Mouse (Mus musculus) layer of hippocampus, postnatal 10 days (tissue): ENCODE measurements around the gene Prc1. TPM values are rescaled to one million over a fixed set of nuclear protein-coding genes. Genes with fewer than 3 reads are reported as not detected.

Experiments used
- DNase-seq, 2 experiments: peaks; one replicate each; pipeline ENCODE4 v3.0.0; 2021; ENCODE audit warnings: low spot score in 2 of 2
- long read RNA-seq: library from polyadenylated mRNA; stranded (forward); transcript quantifications from one replicate; pipeline ENCODE4 v2.0.0, GENCODE M21; 2023
- total RNA-seq, 2 experiments: library from RNA; stranded (reverse); gene quantifications; 2 replicates each; pipeline ENCODE4 v1.2.3; 2021

The Prc1 gene
- 10 to 100 TPM; 10.2 to 10.7 TPM for total RNA-seq
- long read RNA-seq, partial matches to known transcripts: 1 of 9 reads
- long read RNA-seq, other reads (novel, unspliced or antisense): 2 of 9 reads

DNA sequence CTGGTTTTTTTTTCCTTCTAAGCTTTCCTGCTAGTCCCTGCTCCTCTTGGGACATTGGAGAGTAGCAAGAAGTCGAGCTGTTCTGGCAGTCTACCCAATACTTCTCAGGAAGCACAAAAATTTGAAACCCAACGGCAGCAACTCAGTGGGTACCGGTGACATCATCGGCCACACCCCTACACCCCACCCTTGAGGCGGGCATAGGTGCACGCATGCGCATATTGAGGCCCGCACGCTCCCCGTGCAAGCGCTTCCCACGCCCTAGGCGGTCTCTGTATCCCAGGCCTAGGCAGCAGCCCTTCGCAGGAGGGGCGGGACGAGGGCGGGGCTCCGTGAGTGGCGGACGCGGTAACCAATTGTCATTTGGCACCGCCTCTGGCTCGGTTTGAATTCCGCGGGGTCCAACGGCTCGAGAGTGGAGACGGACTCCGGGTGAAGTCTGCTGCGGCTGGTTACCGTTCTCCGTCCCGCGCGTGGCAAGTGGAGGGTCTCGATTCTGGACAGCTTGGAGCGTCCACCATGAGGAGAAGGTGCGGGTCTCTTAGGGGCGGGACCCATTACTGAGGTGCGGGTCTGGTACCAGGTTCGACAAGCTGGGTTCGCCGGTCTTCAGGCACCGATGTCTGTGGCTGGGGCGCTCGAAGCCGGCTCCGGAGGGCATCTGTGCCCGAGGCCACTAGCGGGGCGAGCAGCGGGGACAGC is at the start of gene Prc1:
Prc1 (plus strand) TSS at position 389 of the 702 bp plus-strand sequence.
- peak; percentile 99 for DNase-seq

DNA sequence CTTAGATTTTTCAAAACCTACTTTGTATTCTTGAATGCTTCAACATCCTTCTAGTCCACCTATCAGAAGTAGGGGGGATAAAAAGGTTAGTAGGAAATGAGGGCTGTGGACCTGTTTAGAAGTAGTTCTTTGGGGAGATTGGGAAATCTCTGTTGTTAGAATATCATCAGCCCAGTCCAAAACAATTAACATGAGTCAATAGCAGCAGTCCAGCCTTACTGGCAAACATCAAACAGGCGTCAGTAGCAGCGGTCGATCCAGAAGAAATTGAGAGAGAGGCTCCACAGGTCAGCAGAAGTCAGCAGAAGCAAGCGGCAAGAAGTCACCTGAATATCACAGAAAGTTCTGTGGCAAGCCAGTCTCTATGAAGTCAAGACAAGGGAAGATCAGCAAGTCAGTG is 49.4 kb upstream of the Prc1 start:
- no peak for DNase-seq

DNA sequence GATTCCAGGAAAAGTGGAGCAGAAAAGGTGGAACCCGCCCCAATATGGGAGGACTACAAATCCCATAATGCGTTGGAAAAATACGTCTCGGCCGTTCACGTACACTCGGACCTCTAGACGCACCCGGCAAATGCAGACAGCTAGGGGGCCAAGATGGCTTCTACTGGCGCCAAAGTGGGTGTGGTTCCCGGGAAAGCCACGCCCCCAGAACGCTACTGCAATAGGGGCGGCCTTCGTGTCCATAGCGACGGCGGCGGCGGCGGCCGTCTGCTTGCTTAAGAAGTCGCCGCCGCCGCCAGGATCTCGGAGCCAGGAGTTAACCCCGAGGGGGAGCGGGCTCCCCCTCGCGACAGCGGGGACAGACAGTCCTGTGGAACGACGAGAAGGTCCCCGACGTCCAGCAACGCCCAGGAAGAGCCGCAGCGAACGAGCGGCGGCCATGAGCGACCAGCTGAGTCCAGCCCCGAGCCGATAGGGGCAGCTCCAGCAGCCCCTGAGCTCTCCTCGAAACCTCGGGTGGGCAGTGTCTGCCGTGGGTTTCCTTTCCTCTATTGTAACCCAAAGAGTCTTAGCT is 48.0 kb upstream of the Prc1 start, which contains the start of gene Ttll13:
Ttll13 (plus strand) TSS at position 229 of the 574 bp plus-strand sequence.
- DNase-seq: peak; percentile 95 to 96

DNA sequence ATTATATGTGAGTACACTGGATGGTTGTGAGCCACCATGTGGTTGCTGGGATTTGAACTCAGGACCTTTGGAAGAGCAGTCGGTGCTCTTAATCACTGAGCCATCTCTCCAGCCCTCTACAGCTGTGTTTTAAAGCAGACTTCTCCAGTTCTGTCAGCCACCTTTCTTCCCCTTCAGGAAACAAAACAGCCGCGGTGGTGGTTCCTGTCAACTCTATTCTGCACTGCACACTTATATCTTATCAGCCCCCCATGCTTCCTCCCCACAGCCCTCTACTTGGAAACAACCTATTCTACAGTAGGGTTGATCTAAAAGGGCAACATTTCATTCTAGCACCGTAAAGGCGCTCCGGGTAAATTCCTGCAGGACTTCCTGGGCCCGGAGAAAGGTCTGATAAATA is 47.4 kb upstream of the Prc1 start:
- DNase-seq: no peak

DNA sequence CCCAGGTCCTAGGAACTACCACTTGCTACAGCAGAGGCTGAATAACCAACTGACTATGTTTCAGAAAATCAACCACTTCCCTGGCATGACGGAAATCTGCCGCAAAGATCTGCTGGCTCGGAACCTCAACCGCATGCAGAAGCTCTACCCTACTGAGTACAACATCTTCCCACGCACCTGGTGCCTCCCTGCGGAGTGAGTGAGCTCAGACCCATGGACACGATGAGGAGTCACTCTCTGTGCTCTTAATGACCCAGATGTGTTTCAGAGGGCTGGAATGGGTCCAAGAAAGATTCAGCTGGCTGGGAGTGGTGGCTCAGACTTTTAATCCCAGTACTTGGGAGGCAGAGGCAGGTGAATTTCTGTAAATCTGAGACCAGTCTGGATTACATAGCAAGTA is 41.8 kb upstream of the Prc1 start:
- DNase-seq: no peak

DNA sequence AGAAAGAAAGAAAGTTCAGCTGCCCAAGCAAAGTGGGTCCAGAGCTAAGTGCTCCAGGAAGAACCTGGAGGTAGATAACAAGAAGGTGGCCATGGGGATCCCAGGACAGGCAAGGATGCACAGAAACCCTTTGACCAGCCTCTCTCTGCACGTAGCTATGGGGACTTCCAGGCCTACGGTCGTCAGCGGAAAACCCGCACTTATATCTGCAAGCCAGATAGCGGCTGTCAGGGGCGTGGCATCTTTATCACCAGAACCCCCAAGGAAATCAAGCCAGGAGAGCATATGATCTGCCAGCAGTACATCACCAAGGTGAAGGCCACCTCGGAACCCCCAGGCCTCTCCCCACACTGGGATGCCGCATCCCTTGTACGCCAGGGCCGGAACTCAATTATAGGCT is 41.4 kb upstream of the Prc1 start:
- DNase-seq: no peak

DNA sequence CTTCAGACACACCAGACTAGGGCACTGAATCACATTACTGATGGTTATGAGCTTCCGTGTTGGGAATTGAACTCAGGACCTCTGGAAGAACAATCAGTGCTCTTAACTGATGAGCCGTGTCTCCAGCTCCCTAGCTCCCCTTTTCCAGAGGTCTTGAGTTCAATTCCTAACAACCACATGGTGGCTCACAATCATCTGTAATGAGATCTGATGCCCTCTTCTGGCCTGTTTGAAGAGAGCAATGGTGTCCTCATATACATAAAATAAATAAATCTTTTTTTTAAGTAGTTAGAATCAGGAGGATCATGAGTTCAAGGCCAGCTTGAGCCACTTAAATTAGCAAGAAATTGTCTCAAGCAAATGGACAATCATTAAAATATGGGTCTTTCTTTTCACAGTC is 38.3 kb upstream of the Prc1 start:
- no peak for DNase-seq

DNA sequence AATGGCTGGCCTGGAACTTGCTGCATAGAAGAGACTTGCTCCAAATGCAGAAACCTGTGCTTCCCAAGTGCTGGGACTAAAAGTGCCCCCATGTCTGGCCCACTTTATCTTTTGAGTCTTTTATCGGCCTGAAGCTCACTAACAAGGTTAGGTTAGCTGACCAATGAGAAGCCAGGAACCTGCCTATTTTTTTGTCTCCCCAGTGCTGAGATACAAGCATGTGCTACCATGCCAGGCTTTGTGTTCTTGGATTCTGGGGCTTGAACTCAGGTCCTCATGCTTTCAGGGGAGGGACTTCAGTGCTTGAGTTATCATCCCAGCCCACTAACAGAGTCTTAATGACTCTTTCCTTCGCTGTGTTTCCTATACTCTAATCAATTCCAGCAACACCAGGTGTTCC is 36.5 kb upstream of the Prc1 start:
- no peak for DNase-seq

DNA sequence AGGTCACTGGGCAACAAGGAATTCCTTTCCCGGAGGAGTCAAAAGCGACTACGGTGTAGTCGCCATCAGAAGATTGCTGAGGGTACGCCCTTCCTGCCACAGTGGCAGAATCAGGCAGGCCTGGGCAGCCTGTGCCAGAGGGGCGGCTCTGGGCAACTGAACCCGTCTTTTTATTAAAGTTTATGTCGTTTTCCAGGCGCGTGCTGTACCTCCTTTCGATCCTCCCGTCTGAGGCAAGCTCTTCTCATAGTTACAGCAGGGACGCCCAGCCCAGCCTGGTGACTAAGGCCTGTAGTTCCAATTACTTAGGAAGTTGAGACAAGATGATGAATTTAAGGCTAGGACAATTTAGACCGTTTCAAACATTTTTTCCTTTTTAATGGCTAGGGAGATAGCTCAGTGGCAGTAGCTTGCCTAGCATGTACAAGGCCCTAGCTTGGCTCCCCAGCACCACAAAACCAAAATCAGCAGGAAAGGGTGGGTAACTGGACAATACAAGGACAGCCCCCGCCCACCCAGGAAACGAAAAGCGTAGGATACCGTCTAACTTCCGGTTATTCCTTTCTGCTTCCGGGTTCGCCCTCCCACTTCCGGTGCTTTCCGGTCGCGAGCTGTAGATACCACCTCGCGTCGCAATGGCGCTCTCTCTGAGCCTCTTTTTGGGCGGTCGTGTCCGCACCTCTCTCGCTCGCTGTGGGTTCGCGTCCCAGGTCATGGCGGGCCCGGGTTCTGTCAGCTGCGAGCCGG is 33.5 kb upstream of the Prc1 start, which contains the start of gene Ngrn:
Ngrn (plus strand) TSS at position 591 of the 747 bp plus-strand sequence.
- peak; percentile 76 to 81 for DNase-seq

DNA sequence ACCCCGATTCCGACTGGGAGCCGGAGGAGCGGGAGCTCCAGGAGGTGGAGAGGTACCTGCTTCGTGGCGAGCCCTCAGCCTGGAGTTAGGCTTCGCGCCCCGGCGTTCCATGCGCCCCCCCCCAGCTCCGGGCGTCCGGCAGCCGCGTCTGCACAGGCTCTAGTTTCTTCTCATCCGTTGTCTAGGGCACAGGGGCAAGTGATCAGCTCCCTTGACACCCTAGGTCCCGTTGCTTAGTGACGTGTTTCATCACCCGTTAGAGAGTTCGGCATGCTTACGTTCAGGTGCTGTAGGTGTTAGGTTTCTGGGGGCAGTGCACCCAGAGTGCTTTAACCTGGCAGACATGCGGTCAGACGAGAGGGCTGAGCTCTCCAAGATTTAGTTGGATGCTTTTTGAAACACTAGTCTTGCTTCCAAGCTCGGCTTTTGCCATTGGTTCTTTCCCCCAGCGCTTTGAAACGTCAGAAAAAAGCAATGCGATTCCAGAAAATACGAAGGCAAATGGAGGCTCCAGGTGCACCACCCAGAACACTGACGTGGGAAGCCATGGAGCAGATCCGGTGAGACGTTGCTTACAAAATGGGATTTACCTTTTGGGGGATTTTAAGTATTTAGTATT is 32.8 kb upstream of the Prc1 start:
- DNase-seq: peak in 1 of 2 experiments; percentile 27

DNA sequence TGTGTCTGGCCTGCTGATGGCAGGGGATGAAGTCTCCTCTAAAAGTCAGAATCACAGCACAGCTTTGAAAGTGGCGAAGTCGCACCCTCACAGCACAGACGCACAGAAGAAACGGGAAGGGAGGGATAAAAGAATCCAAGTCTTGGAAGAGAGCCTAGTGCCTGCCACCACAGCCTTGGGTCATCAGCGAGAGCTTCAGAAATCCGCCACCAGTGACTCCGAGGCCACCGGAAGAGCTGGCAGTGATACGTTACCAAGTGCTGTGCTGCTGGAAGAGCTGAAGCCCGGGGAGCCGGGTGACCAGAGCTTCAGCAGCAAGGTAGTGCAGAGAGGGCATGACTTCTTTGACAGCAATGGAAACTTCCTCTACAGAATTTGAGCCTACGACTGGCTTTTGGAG is 29.6 kb upstream of the Prc1 start:
- DNase-seq: no peak

DNA sequence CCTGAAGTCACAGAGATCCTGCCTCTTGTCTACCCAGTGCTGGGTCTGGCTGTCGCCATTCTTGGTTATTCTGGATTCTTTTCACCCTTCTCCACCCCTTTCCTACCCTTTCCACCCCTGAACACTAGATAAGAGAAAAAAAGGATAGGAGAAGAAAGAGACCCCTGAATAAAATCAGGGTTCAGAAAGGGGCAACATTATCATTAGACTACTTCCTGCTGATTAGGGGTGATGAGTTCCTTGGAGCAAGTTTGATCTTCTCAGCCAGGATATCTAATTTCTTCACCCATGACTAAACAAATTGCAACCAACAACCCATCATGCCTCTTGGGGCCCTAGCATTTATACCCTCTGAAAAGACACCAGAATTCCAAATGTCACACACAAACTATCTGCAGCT is 26.5 kb upstream of the Prc1 start:
- DNase-seq: no peak

DNA sequence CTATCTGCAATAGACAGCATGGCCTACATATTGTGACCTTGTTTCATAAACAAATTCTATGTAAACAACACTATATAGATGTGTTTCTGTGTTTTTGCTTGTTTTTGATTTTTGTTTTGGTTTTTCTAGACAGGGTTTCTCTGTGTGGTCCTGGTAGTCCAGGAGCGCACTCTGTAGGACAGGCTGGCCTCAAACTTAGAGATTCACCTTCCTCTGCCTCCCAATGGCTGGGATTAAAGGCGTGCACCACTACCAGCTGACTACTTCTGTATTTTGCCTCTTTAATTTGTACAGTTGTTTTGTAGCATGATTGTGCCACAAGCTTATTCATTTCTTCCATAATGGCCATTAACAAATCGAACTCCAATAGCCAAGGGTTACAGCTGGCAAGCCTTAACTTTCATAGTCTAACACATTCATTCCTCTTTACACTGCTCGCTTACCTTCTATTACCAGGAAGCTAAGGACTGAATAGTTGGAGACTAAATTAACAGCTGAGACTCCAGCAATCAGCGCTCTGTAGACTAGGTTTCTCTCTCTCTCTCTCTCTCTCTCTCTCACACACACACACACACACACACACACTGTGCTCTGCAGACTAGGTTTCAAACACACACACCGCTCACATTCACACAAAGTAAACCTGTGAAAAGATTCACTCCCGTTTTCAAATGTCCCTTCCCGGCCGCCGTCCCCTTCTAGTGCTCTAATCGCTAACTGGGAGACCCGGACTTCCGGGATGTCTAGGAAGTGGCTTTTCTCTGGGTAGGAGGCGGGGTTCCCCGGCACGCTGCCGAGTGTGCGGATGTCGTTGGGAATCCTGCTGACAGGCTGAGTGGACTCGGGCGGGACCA is 25.1 kb upstream of the Prc1 start, which contains the start of gene Vps33b:
Vps33b (plus strand) TSS at position 753 of the 854 bp plus-strand sequence.
- DNase-seq: peak; percentile 97 to 98

DNA sequence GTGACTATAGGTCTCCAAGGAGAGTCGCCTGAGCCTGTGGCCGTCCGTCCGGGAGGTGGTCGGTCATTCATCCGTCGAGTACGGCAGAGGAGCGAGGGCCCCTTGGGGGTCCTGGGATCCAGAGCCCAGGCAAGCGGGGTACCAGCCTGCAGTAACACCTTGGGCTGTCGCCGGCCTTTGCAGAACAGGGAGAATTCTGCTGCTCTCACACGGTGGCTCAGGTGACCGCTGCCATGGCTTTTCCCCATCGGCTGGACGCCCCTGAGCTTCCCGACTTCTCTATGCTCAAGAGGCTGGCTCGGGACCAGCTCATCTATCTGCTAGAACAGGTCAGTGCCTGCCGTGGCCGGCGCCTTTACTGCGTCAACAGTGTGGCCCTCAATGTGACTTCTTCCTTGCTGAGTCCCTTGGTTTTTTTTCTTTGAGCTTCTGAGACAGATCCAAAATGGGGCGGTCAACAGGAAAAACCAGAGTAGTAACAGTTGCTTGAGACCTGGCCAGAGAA is 24.4 kb upstream of the Prc1 start:
- no peak for DNase-seq

DNA sequence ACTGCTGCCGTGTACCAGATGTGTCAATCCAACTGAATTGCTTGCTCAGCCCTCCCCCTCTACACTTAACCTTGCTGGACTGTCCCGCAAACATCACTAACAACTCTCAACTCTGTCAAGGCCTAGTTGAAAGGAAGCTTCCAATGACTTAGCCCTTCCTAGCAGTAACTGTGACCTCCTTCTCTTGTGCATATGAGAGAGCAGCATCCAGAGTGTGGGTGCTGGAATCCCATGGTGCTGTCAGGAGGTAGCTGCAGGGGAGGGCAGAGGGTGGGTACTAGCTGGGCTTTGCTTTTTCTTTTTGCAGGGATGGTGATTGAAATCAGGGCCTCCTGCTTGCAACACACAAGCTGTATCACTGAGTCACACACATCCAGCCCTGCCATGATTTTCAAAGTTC is 20.8 kb upstream of the Prc1 start:
- no peak for DNase-seq

DNA sequence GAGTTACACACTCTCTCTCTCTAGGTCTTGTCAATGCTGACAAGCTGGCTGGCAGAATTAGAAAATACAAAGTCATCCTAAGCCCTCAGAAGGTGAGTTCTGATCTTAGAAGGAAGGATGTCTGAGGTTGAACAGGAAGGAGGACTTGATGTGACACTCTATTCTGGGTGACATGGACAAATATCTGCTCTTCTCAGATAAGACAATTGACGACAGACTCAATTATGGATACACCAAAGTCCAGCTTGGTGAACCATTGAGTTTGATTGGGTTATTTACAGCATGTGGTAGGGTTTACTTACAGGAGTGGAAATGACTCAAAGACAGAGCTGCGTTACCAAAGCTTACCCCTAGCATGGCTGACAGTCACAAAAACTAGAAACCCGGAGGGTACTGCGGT is 17.9 kb upstream of the Prc1 start:
- DNase-seq: no peak

DNA sequence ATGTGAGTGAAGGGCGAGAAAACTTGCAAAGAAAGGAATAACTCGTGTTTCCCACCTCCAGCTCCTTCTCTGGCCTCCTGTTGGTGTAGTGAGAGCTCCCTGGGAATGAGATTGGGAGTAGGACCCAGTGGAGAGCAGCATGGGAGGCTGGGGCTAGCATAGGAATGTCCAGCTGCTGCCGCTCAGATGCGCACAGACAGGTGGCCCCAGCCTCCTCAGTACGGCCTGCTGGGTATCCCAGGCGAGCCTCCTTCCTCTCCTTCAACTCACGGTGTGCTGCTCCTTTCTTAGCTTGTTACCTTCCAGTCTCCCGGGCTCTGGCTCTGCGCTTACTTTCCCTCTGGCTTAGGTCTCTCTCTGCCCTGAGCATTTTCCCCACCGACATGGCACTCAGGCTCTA is 14.2 kb upstream of the Prc1 start:
- DNase-seq: no peak

DNA sequence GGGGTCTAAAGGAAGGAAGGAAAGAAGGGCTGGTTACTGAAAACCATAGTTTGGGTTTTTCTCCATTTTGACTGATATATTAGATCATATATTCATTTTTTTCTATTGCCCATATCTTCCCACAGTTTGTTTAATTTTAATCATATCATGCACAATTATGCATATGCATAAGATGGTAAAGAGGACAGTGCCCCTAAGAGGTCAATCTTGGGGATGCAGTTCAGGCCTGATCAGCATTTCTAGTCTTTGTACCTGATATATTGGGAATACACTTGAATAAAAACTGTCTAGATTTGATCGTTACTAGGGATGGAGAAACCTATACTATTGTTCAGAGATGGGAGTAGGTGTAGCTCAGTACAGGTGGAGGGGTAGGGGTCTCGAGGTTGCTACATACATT is 13.3 kb upstream of the Prc1 start:
- DNase-seq: no peak

DNA sequence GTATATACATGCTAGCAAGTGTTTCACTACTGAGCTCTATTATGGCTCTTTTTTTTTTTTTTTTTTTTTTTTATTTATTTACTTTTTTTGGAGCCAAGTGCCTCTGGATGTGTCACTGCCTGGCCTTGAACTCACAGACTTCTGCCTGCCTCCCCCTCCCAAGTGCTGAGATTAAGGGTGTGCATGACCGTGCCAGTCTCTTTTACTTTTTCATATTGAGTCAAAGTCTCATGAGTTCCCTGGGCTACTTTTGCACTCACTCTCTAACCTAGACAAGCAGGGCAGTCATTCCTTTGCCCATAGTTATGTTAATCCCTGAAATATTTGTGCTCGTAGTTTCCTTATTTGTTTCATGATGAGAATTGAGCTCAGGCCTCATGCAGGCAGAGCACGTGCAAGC is 12.6 kb upstream of the Prc1 start:
- DNase-seq: no peak

DNA sequence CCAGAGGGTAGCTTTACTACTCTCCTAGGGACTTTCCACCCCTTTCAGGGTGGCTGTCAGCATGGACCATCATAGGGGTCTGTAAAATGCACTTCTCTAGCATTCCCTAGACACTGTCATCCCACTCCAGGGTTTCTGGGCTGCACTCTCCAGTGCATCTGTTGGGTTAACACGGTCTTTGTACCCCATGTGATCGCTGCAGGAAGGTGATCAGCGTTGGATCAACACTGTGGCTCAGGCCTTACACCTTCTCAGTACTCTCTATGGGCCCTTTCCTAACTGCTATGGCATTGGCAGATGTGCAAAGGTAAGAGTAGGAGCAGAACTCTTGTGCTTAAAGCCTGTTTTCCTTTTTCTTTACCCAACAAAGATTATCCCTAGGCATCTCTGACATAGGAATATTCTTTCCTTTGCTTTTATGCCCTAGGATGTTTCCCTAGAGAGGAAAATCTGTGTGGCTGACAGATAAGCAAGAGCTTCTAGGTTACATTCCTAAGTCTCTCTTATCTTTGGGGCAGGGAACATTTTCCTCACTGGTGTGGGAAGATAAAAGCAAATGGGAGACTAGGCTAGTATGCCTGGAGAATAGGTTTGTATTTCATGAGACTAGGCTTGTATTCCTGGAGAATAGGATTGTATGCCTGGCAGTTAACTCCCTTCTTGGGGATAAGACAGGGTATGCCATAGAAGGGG is 10.9 kb upstream of the Prc1 start:
- no peak for DNase-seq
